Mouse (Mus musculus) CD4-positive helper T cell, adult 2 months (primary cell): ENCODE data around the gene Nectin3.
"Not testable (repeated sequence)": the region's sequence is repeated elsewhere in the genome, so short reads cannot be mapped to it uniquely, and the experiment has no call there.

ENCODE experiments used
- DNase-seq: peaks from one replicate; pipeline ENCODE4 v3.0.0-alpha.2; 2012; ENCODE audit warnings: low read depth, missing footprints, low spot score

Gene Nectin3

DNA sequence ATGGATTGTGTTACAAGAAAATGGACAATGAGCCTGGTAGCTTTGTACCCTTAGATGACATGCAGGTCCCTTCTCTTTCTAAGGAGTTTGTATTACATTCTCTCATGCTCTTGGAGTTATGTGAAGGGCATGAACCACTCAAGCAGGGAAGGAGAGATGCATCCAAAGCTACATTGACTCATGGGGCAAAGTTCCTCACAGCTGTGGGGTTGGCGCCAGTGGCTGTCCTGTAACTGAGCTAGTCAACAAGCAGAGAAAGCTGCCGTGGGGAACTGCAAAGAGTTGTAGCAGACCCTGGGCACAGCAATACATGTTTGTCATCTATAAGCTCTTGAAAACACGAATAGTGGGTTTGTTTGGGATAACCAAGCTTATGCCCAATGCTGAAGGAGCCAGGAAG, 82.1 kb downstream of the Nectin3 start:
- DNase-seq, result no peak

DNA sequence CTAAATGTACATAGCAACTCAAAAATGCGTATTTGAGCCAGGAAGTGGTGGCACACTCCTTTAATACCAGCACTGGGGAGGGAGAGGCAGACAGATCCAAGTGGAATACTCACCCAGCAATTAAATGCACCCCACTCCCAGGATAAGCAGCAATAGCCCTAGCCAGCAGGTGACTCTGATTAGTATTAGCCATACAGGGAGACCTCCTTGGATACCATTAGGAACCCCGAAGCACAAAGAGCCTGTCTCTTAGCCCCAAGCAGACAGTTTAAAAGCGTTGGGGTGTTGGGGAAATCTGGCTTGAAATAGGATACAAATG, 87.6 kb downstream of the Nectin3 start:
- DNase-seq, result no peak

GRCm38 (mm10) chr16:46410053-46410738, 88.1 kb downstream of the Nectin3 start:
- no peak for DNase-seq

DNA sequence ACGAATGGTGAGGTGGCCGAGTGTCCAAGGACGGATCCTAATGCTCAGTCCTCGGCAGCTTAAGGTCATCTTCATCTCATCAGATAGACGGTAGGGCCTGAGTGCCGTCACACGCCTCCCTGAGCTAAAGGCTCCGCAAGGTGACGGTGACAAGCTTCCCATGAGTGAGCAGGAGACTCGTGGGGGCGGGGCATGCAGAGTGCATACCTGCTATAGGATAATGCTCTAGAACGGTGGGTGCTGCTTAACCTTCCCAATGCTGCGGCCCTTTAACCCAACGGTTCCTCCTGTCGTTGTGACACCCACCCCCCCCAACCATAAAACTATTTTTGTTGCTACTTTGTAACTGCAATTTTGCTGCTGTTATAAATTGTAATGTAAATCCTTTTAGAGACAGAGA, 90.3 kb downstream of the Nectin3 start:
- no peak for DNase-seq

GRCm38 (mm10) chr16:46406844-46407639, 91.3 kb downstream of the Nectin3 start:
- DNase-seq, result no peak

DNA sequence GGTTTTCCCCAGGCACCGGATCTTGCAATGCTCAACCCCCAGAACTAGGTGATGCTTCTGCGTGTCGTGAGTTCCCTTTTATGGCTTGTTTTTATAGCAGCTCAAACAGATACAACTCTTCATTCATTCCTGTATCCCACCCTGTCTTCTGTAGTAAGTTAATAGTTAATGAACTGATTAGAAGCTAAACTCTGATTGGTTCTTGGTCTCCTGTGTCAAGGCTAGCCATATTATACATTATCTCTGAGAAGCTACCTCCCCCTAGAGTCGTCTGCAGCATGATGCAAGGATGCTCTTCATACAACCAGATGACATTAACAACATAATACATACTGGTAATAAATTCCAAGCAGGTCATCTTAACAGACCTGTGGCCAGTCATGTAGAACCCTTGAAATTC, 100.4 kb downstream of the Nectin3 start:
- DNase-seq, result no peak

DNA sequence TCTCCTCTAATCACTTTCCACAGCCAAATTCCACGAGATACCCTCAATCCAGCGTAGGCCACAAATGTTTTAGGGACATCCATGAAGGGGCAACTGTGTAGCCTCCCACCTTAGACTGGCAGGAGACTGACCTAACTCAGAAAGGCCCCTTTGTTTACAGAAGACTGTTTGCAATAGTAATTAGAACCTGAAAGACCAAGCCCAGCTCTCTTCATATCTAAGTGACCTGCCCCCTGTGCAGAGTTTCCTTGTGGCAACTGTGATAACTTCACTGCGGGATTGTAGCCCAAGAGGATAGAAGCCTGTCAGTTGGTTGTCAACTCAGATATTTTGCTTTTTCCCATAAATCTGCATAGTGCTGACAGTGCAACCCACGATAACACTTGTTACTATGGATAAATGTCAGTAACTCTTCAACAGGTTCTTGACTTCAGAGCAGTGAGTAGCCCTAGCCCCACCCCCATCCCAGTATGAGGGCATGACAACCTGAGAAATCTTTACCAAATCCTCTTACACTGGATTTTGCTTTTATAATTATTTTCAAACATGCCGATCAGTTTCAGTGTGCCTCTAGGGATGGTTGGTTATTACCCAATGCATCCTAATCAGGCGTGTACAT, 108.8 kb downstream of the Nectin3 start:
- no peak for DNase-seq

GRCm38 (mm10) chr16:46388527-46389414, 109.6 kb downstream of the Nectin3 start:
- no peak for DNase-seq

- DNase-seq, result no peak
Measured at GRCm38 (mm10) chr16:46384279-46384678, 114.0 kb downstream of the Nectin3 start.

DNA sequence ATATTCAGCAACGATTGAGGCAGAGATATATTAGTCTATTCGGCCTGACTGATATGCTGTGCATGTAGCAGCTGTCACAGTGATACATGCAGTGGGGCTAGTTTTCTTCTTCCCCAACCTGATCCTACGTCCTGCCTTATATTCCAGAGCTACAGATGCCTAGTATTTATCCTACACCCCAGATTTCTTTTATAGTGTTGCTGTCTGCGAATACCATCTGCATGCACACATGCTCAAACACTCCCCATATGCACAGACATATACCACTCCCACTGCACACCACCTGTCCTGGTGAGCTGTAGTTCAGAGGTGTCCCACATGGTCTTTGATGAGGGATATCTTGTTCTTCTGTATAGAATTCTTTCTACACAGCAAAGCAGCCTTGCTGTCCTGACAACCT, 115.0 kb downstream of the Nectin3 start:
- DNase-seq, result no peak

DNA sequence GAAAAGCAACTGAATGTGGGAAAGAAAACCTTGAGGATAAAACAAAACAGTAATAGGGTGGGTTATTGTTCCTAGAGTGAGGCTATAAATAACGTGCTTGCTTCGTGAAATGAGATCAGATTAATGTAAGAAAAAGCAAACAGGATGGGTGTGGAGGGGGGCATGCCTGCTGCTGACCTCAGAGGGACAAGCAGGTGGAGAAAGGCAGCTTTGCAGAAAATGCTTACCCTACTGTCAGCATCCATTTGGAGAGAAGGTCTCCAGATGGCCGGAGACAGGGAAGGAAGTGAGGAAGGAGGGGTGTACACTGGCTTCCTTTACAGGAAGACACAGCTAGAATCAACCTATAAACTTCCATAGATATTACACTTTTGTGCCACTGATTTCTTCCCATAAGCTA, 121.8 kb downstream of the Nectin3 start:
- no peak for DNase-seq

- DNase-seq, result no peak
Measured at GRCm38 (mm10) chr16:46362022-46362421, 136.3 kb downstream of the Nectin3 start.

DNA sequence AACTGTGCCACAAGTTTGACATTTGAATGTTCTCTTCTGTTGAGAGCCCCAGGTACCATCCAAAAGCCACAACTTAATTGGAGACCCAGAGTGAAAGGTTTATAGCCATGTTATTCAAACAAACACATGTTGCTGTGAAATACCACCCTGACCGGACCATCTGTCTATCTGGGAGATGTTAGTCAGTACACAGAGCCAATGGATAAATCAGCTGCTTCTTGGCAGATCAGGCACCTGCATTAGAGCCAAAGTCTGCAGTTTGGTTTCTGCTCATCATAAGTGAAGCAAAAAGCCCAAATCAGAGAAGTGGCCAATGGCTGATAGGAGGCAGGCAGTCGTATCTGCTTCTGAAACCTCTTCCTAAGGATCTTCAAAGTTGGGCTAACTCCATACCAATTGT, 140.7 kb downstream of the Nectin3 start:
- not testable (repeated sequence) for DNase-seq

- no peak for DNase-seq
Measured at GRCm38 (mm10) chr16:46356663-46357062, 141.7 kb downstream of the Nectin3 start.
